Mouse (Mus musculus): ENCODE data around the gene Rd3l. TPM values are rescaled to one million over a fixed set of nuclear protein-coding genes. Genes with fewer than 3 reads are reported as not detected.
A peak's percentile ranks its signal among the peaks of the same experiment; 100 is the strongest.
"Not testable (repeated sequence)": the region's sequence is repeated elsewhere in the genome, so short reads cannot be mapped to it uniquely, and the experiment has no call there.

Gene Rd3l
- polyA plus RNA-seq, 1 experiment from 2014 or later = not detected

DNA sequence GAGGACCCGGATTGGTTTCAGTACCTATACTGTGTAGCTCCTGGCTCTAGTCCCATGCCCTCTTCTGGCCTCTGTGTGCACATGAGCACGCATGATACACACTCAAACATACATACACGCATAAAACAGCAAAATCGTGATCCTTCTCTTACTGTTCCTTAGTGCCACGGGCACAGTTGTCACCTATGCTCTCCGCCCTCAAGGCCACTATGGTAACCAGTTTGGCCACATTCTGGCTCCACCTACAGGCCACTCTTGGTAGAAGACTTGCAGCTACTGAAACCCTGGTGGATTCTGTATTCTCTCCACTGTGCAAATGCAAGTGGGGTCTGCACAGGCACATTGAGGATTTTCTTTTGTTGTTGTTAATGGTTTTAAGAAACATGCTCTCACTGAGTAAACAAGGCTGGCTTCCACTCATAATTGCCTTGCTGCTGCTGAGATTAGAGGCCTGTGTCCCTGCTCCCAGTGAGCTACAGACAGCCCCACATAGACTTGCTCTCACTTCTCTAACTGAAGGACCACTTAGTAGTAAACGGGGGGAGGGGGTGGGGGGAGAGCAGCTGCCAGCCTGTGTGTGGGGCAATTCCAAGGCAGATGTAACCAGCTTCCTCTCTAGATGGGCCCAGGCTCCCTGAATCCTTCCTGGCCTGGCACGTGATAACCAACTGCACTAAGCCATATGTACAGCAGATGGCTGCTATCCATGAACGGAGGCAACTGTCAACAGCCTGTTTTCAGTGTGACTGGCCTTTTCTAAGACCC is 22.8 kb downstream of the Rd3l start:
- no peaks in the 10 kb centered on the region for H3K9me3 ChIP-seq
- no peak overlapping the region for H3K4me3 ChIP-seq
- 45% methylated on average over 9 of the region's 9 CpGs for WGBS
- H3K36me3 ChIP-seq = peaks cover 32% of the 10 kb centered on the region
- H3K4me1 ChIP-seq (replicated peaks) = no peaks in the 10 kb centered on the region
- no peak overlapping the region for H3K9ac ChIP-seq
- ATAC-seq (ENCODE audit: low FRiP score, low read depth) = peak; percentile 61; the same call in 1 of the 2 replicates
- no peaks in the 10 kb centered on the region for H3K27me3 ChIP-seq
- no peak overlapping the region for H3K27ac ChIP-seq (replicated peaks)
- H3K4me2 ChIP-seq = no peak overlapping the region

DNA sequence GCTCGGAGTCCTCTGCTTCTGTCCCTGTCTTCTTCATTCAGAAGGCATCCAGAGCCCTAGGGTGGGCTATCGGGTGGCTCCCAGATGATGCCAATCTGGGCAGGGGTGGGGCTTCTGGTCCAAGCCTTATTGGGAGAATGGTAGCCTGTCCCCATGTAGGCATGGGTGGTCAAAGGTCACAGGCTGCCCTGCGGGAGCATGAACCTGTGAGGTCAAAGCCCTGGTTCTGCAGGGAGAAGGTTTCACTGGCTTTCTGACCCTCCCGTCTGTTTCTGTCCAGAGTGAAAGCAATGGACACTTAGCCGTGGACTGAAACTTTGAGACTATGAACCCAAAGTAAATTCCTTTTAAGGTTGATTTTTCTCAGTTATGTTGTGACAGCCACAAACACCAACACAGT is 24.9 kb downstream of the Rd3l start:
- no peak overlapping the region for H3K27ac ChIP-seq (replicated peaks)
- no peak overlapping the region for H3K9ac ChIP-seq
- no peak for ATAC-seq (ENCODE audit: low FRiP score, low read depth)
- peaks cover 20% of the 10 kb centered on the region for H3K36me3 ChIP-seq
- 79% methylated on average over 5 of the region's 5 CpGs for WGBS
- H3K4me1 ChIP-seq (replicated peaks) = no peaks in the 10 kb centered on the region
- H3K4me3 ChIP-seq = no peak overlapping the region
- H3K9me3 ChIP-seq = no peaks in the 10 kb centered on the region
- H3K27me3 ChIP-seq = no peaks in the 10 kb centered on the region
- H3K4me2 ChIP-seq = no peak overlapping the region

DNA sequence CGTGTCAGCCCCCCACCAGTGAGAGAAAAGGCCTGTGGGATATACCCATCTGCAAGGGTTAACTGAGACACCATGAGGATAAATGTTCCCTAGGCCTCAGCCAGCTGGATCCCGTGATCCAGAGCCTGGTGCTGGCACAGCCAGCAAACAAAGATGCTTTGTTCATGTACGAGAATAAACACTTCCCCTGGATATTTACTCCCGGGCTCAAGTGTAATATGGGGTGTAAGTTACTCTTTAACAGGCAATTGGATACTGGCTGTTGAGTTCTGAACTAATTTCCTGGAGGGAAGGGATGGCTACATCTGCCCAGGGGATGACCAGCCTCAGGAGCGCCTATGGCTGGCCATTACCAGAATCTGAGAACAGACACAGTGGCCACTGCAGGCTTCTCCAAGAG is 29.4 kb downstream of the Rd3l start:
- Histone ChIP-seq H3K4me3 (no peak overlapping the region), H3K36me3 (no peaks in the 10 kb centered on the region), H3K4me1 (replicated peaks) (no peaks in the 10 kb centered on the region), H3K27ac (replicated peaks) (no peak overlapping the region), H3K9ac (no peak overlapping the region), H3K9me3 (no peaks in the 10 kb centered on the region), H3K27me3 (no peaks in the 10 kb centered on the region), H3K4me2 (no peak overlapping the region)
- ATAC-seq (ENCODE audit: low FRiP score, low read depth) = no peak
- 42% methylated on average over 5 of the region's 5 CpGs for WGBS

DNA sequence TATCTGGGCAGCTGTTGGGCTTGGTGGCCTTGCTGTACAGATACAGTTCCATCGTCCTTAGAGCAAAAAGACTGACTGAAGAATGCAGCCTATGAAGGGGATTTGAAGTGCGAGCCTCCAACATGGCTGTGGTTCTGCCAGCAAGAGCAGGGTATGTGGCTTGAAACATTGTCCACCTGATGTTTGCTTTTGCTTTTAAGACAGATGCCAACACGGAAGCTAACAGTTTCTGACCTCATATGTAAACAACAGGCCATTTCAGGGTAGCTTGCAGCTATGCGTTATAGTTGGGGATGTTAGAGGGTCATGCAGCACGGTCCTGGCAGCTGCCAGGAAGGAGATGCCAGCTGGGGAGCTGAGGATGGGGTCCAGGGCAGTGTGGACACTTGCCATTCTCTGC is 30.6 kb downstream of the Rd3l start:
- Histone ChIP-seq H3K4me3 (no peak overlapping the region), H3K9me3 (no peaks in the 10 kb centered on the region), H3K4me2 (no peak overlapping the region), H3K36me3 (no peaks in the 10 kb centered on the region), H3K9ac (no peak overlapping the region), H3K27me3 (no peaks in the 10 kb centered on the region), H3K27ac (replicated peaks) (no peak overlapping the region), H3K4me1 (replicated peaks) (no peaks in the 10 kb centered on the region)
- 83% methylated on average over 5 of the region's 5 CpGs for WGBS
- no peak for ATAC-seq (ENCODE audit: low FRiP score, low read depth)

DNA sequence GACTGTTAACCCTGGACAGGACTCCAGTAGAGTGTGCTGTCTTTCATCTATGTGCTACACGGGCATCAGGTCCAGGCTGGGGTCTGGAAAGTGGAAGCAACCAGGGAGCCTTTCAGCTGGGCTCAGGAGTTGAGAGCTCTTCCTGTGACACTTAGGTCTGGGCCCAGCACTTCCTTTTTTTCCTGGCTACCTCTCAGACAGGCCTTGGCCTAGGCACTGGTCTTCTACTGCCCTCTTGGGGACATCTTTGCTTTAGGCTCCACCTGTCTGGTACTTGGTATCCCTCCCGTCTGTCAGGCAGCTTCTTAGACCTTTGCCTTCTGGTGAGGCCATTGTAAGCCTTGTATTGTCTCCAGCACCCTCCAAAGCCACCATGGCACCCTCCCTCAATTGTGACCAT is 34.4 kb downstream of the Rd3l start:
- H3K4me3 ChIP-seq = no peak overlapping the region
- no peaks in the 10 kb centered on the region for H3K36me3 ChIP-seq
- H3K4me2 ChIP-seq = no peak overlapping the region
- WGBS = 49% methylated on average over 2 of the region's 2 CpGs
- no peak for ATAC-seq (ENCODE audit: low FRiP score, low read depth)
- no peak overlapping the region for H3K27ac ChIP-seq (replicated peaks)
- no peak overlapping the region for H3K9ac ChIP-seq
- no peaks in the 10 kb centered on the region for H3K27me3 ChIP-seq
- H3K4me1 ChIP-seq (replicated peaks) = no peaks in the 10 kb centered on the region; the same call in 1 of the 2 replicates
- H3K9me3 ChIP-seq = no peaks in the 10 kb centered on the region

DNA sequence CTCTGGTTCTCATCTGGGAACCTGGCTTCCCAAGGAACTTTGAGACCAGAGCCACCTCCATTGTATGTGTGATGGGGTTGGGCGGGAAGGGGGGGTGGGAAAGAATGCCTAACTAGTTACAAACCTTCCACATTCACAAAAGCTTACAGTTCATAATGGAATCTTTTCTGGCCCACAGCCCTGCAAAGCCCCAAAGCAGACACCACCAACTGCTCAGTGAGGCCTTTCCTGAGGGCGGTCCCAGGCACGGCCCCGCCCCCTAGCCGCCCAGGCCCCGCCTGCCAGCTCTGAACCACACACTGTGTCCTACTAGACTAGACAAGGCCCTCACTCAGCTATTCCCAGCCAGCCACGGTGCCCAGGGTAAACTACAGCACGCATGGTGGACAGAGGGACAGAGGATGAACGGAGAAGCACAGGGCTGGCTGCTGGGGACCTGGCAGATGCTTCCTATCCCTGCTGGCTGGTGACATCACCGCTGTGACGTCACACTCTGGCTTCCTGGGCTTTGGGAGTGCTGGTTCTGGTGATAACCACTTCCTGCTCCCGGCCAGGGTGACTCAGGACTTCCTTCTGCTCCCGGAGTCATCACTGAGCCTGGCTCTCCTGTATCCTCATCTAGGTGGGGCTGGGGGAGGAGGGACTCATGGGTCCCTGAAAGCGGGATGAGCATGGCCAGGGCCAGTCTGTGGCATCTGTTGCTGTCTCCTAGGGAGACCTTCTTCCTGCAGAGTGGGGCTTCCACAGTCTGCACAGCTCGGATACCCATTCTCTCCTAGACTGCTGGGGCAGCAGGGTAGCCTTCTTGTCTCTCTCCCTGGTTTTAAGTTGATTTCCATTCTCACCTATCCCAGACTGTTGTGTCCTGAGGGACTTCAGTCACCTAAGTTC is 35.1 kb downstream of the Rd3l start:
- not testable (repeated sequence) for H3K27me3 ChIP-seq; H3K9me3 ChIP-seq; H3K27ac ChIP-seq (replicated peaks); H3K4me1 ChIP-seq (replicated peaks); H3K36me3 ChIP-seq; H3K4me3 ChIP-seq; H3K9ac ChIP-seq; H3K4me2 ChIP-seq
- ATAC-seq (ENCODE audit: low FRiP score, low read depth) = 0 out of 2 replicates have a peak, but pooled peaks have one; percentile 37
- WGBS = 64% methylated on average over 12 of the region's 15 CpGs

DNA sequence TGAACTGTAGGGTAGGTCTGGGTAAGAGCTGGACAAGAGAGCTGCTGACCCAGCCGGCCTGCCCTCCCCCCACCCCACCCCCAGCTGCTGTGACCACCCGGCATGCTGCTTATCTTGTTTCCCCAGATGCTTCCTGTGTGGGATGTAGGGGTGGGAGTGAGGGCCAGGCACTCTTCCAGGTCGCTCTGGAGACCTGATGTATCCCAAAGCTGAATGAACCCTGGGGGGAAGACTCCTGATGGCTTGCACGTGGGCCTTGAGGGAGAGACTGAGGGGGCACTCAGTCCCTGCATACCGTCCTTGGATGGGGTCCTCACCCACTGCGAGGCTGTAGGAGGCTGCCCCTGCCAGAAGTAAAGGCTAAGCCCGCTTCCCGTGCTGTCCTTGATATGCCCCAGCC is 36.0 kb downstream of the Rd3l start:
- no peaks in the 10 kb centered on the region for H3K27me3 ChIP-seq
- no peak overlapping the region for H3K4me3 ChIP-seq
- no peaks in the 10 kb centered on the region; the same call in 1 of the 2 replicates for H3K4me1 ChIP-seq (replicated peaks)
- no peaks in the 10 kb centered on the region for H3K9me3 ChIP-seq
- ATAC-seq (ENCODE audit: low FRiP score, low read depth) = 0 out of 2 replicates have a peak, but pooled peaks have one; percentile 23
- no peak overlapping the region for H3K9ac ChIP-seq
- H3K4me2 ChIP-seq = no peak overlapping the region
- 67% methylated on average over 8 of the region's 8 CpGs for WGBS
- 0 out of 2 replicates have a peak overlapping the region, but pooled peaks have one; percentile 27 for H3K27ac ChIP-seq (replicated peaks)
- H3K36me3 ChIP-seq = no peaks in the 10 kb centered on the region

DNA sequence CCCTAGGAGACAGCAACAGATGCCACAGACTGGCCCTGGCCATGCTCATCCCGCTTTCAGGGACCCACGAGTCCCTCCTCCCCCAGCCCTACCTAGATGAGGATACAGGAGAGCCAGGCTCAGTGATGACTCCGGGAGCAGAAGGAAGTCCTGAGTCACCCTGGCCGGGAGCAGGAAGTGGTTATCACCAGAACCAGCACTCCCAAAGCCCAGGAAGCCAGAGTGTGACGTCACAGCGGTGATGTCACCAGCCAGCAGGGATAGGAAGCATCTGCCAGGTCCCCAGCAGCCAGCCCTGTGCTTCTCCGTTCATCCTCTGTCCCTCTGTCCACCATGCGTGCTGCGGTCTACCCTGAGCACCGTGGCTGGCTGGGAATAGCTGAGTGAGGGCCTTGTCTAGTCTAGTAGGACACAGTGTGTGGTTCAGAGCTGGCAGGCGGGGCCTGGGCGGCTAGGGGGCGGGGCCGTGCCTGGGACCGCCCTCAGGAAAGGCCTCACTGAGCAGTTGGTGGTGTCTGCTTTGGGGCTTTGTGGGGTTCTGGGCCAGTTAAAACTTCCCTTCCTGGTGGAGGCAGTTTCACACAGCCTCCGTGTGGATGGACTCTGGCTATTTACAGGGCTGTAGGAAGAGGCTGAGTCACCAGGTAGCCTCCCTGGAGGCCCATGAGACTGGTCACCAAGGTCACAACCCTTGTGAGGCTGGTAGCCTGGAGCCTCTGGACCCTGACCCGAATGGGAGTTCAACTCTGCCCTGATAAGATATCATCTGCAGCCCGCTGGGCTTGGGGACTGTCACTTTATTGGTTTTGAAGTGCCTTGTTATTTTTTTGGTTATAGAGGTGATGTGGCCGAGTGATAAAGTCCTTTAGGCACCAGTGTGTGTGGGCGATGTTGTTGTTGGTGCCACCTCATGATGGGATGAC is 36.8 kb downstream of the Rd3l start:
- not testable (repeated sequence) for H3K4me3 ChIP-seq; ATAC-seq (ENCODE audit: low FRiP score, low read depth); H3K36me3 ChIP-seq; H3K9ac ChIP-seq; H3K27me3 ChIP-seq; H3K27ac ChIP-seq (replicated peaks); H3K4me1 ChIP-seq (replicated peaks); H3K9me3 ChIP-seq; H3K4me2 ChIP-seq
- WGBS = 76% methylated on average over 17 of the region's 20 CpGs

DNA sequence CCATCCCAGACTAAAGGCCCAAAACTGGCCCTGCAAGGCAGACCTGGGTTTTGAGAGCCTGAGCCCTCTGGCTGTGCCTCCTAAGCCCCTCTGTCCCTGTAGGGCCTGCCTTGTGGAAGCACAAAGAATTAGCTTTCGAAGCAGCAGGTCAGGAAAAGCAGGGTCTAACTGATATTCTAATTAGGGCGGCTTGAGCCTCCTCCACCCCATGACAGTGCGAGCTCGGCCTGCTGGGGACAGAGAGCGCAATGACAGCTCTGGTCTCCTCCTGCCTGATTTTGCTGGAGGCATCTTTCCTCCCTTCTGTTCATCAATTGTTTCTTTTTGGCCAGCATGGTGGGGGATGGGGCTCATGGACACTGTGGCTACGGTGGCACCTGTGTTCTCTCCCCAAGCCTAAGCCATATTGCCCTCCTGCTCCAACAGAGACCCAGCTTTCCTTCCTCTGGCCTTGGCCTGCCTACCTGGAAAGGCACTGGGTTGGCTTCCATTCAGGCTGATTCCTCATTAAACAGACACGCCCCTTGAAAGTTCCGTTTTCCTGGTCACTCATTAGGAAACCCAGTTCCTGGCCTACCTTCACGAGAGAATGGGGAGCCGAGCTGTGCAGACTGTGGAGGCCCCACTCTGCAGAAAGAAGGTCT is 37.6 kb downstream of the Rd3l start:
- Histone ChIP-seq H3K4me3 (no peak overlapping the region), H3K27me3 (no peaks in the 10 kb centered on the region), H3K36me3 (no peaks in the 10 kb centered on the region), H3K27ac (replicated peaks) (no peak overlapping the region), H3K4me1 (replicated peaks) (no peaks in the 10 kb centered on the region; the same call in 1 of the 2 replicates), H3K9ac (no peak overlapping the region), H3K9me3 (no peaks in the 10 kb centered on the region), H3K4me2 (no peak overlapping the region)
- WGBS = 72% methylated on average over 10 of the region's 10 CpGs
- ATAC-seq (ENCODE audit: low FRiP score, low read depth) = no peak

DNA sequence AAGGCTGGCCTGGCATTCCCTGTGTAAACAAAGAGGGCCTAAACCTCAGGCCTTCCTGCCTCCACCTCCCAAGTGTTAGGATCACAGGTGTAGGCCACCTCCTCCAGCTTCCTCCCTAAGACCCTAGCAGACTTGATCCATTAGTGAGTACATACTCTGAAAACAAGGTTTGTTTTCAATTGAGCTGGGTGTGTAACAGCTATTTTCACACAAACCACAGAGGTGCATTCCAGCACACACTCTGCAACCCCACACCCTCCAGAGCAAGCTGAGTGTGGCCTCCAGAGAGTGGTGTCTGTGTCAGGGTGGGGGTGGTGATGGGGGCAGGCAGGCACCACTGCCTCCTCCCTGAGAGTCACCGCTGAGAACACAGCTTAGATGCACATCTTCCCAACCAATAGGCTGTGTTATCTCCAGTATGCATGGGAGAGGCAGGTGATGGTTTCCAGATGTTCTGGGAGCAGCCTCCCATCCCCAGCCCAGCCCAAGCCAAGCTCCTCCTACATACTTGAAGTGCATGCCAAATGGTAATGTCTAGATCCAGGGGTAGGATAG is 42.4 kb downstream of the Rd3l start:
- H3K9ac ChIP-seq = no peak overlapping the region
- no peak overlapping the region for H3K4me2 ChIP-seq
- no peaks in the 10 kb centered on the region for H3K9me3 ChIP-seq
- 82% methylated on average over 1 of the region's 1 CpGs for WGBS
- no peak overlapping the region for H3K27ac ChIP-seq (replicated peaks)
- H3K4me1 ChIP-seq (replicated peaks) = peaks cover 9% of the 10 kb centered on the region; the same call in 1 of the 2 replicates
- no peak for ATAC-seq (ENCODE audit: low FRiP score, low read depth)
- no peak overlapping the region for H3K4me3 ChIP-seq
- no peaks in the 10 kb centered on the region for H3K36me3 ChIP-seq
- no peaks in the 10 kb centered on the region for H3K27me3 ChIP-seq
